Mouse (Mus musculus): Measurements from ENCODE around the gene Dennd5b.

DNA sequence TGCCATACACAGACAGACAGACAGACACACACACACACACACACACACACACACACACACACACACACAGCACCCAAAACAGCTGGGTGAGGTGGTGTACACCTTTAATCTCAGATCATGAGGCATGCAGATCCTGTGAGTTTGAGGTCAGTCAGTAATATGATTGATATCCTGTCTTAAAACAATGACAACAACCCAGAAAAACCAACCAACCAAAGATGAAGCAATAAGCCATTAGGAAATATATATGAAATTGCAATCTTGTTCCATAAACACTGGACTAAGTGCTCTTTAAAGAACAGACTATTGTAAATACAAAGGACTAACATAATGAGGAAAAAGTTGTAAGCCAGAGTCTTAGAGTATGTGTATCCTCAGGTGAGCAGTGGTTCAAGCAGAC lies 70.1 kb downstream of the Dennd5b start:
- no peak for TF ChIP-seq CTCF (IDR thresholded peaks at IDR 0.05; ENCODE audit: low read depth)
- TF ChIP-seq EP300 (IDR thresholded peaks at IDR 0.05; ENCODE audit: low read depth): no peak

Data from liver, embryonic 14.5 days (tissue).